Comparison of ENCODE assay signal across 23 mouse cellular contexts in the genomic region with DNA sequence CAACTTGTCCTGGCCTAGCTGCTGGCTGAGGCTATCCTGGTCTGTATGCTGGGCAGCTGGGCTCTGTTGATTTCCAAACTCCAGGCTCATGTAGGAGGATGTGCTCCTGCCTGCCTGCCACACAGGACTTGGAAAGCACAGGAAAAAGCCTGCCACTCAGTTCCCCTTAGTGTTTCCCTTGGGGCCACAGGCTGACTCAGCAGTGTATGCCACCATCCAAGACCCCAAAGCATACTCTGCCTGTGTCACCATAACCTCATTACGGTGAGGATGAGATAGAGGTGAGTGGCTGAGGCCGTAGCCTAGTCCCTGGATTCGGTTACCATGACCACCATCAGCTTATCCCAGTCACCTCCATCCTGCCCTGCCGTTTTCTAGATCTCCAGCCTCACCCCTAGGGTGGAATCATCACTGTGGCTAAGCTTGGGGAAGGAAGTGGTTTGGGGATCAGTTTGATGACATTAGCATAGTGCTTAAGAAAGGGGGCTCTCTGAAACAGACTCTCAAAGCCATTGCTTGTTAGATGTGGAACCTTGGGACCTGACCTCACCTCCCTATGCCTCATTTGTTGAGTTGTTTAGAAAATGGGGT. TPM values are rescaled to one million over a fixed set of nuclear protein-coding genes. Genes with fewer than 3 reads are reported as not detected.
DNase-seq lines count a peak whose midpoint lies in the region; ATAC-seq lines count a peak whose summit lies in the region.
"Had no signal": no experiment of that assay in that cellular context is flagged by ENCODE, and none has a peak within 500 bp of the region (broad histone marks: within the 10 kb centered on the region; RNA-seq: fewer than 3 reads in every experiment).

No protein-coding gene starts in this region.

- peaks cover 89% of the 10 kb centered on the region for H3K4me1 ChIP-seq in megakaryocyte, embryonic 14.5 days
- no peaks in the 10 kb centered on the region for H3K4me1 ChIP-seq in midbrain, embryonic 14.5 days (ENCODE audit: control insufficient read depth, insufficient read depth, low read length)

- ATAC-seq in common myeloid progenitor, adult 5-6 weeks (replicated peaks; ENCODE audit: low read depth, poor library complexity, severe bottlenecking) = peak; percentile 85
- ATAC-seq in midbrain, embryonic 14.5 days (ENCODE audit: low FRiP score, low TSS enrichment) = no peak
- ATAC-seq: inflammation-experienced regulatory T-cells, adult 6 months had no signal

- H3K36me3 ChIP-seq in megakaryocyte, embryonic 14.5 days (replicated peaks; ENCODE audit: low read length) = no peaks in the 10 kb centered on the region
- no peaks in the 10 kb centered on the region for H3K36me3 ChIP-seq in midbrain, embryonic 14.5 days (ENCODE audit: control insufficient read depth, insufficient read depth, low read length)

- no peaks in the 10 kb centered on the region for H3K27me3 ChIP-seq in megakaryocyte, embryonic 14.5 days (replicated peaks)
- H3K27me3 ChIP-seq in midbrain, embryonic 14.5 days (ENCODE audit: control insufficient read depth, insufficient read depth, low read length) = no peaks in the 10 kb centered on the region
- H3K27me3 ChIP-seq: hindbrain, embryonic 13.5 days; limb, embryonic 13.5 days had no signal

- no peak overlapping the region for H3K4me2 ChIP-seq in midbrain, embryonic 14.5 days (ENCODE audit: low read length)
- H3K4me2 ChIP-seq: hindbrain, embryonic 13.5 days; limb, embryonic 13.5 days; midbrain, embryonic 11.5 days had no signal

- peak; percentile 93 for DNase-seq in heart, adult 11 months
- DNase-seq in heart, postnatal 4 days = no peak
- peak; percentile 50 for DNase-seq in 3T3-L1 (ENCODE audit: low read depth, low spot score)
- no peak for DNase-seq in adrenal gland, adult 8-10 months
- DNase-seq in midbrain, embryonic 14.5 days = no peak
- DNase-seq: B cell, adult 2 months; cerebellum, postnatal 14 days; embryo, embryonic 11 days; heart, adult 2 months; kidney, adult 8-10 months; kidney, postnatal 14 days; lung, adult 18-20 months; lung, postnatal 14 days; thymus, postnatal 14 days had no signal

- WGBS in midbrain, embryonic 14.5 days = 71% methylated on average over 4 of the region's 4 CpGs

- peak overlapping the region; percentile 81 for H3K4me3 ChIP-seq in megakaryocyte, embryonic 14.5 days (replicated peaks)
- no peak overlapping the region for H3K4me3 ChIP-seq in midbrain, embryonic 14.5 days (replicated peaks; ENCODE audit: low read depth, low read length)
- H3K4me3 ChIP-seq: heart, adult 2 months; hindbrain, embryonic 13.5 days; layer of hippocampus, adult 2 months; left cerebral cortex, adult 2 months; limb, embryonic 13.5 days had no signal

- no peaks in the 10 kb centered on the region for H3K9me3 ChIP-seq in megakaryocyte, embryonic 14.5 days
- no peaks in the 10 kb centered on the region for H3K9me3 ChIP-seq in midbrain, embryonic 14.5 days (ENCODE audit: control insufficient read depth, low read length)
- H3K9me3 ChIP-seq: hindbrain, embryonic 13.5 days; limb, embryonic 13.5 days had no signal

- H3K27ac ChIP-seq in midbrain, embryonic 14.5 days (replicated peaks; ENCODE audit: low read depth, low read length) = no peak overlapping the region
- H3K27ac ChIP-seq: heart, adult 2 months; hindbrain, embryonic 13.5 days; layer of hippocampus, adult 2 months; left cerebral cortex, adult 2 months had no signal

- no peak overlapping the region for H3K9ac ChIP-seq in midbrain, embryonic 14.5 days (replicated peaks; ENCODE audit: low read length)
- H3K9ac ChIP-seq: hindbrain, embryonic 13.5 days; limb, embryonic 13.5 days had no signal

RNA-seq across cellular contexts. Expression of a gene that starts 59.4 kb away (rescaled TPM):
- total RNA-seq in heart, postnatal 4 days (2021) = 10 to 100 TPM; 87.4 to 98.8 TPM
- total RNA-seq in common myeloid progenitor, adult 5-6 weeks (2017) = 131 and 152 TPM in 2 replicates
- polyA plus RNA-seq in megakaryocyte, embryonic 14.5 days (2012; ENCODE audit: insufficient read depth, low replicate concordance) = 2.1 and 4.6 TPM in 2 replicates
- 10 to 100 TPM; 38.4 to 78.8 (median 49.7) TPM for total RNA-seq in adrenal gland, adult 8-10 months (2022)
- 0.22 and 1.3 TPM in 2 replicates for polyA plus RNA-seq in midbrain, embryonic 14.5 days (2014; fragmentation: Nextera tagmentation; extraction: Ambion mirVana)
- total RNA-seq: monocyte, adult 5-6 weeks had no signal
- polyA plus RNA-seq: inflammation-experienced regulatory T-cells, adult 6 months had no signal

Comparison
In these comparisons a context has a peak if more than half of its experiments do, and no peak if none do; other contexts are left out.
1. DNase-seq: peak in heart, adult 11 months (single experiment) and 3T3-L1 (single experiment); none in heart, postnatal 4 days (single experiment), adrenal gland, adult 8-10 months (single experiment) and midbrain, embryonic 14.5 days (single experiment).